In genomic region chr8:3481605-3482004, GRCm38 (mm10) we compare ENCODE assay signal across 21 mouse cellular contexts. TPM values are rescaled to one million over a fixed set of nuclear protein-coding genes. Genes with fewer than 3 reads are reported as not detected.
DNase-seq lines count a peak whose midpoint lies in the region; ATAC-seq lines count a peak whose summit lies in the region.
"Had no signal": no experiment of that assay in that cellular context is flagged by ENCODE, and none has a peak within 500 bp of the region (broad histone marks: within the 10 kb centered on the region; RNA-seq: fewer than 3 reads in every experiment).

No protein-coding gene starts in this region.

- WGBS in liver, embryonic 13.5 days (ENCODE audit: insufficient replicate concordance), result 37% methylated on average over 5 of the region's 5 CpGs

- H3K36me3 ChIP-seq in liver, embryonic 13.5 days, result no peaks in the 10 kb centered on the region
- H3K36me3 ChIP-seq: forebrain, embryonic 15.5 days; heart, embryonic 13.5 days; hindbrain, embryonic 10.5 days; midbrain, embryonic 10.5 days had no signal

- no peak overlapping the region for H3K4me3 ChIP-seq in liver, embryonic 13.5 days (replicated peaks)
- H3K4me3 ChIP-seq: forebrain, embryonic 15.5 days; heart, embryonic 13.5 days; hindbrain, embryonic 10.5 days; left cerebral cortex, adult 2 months; midbrain, embryonic 10.5 days had no signal

- no peak overlapping the region for H3K4me2 ChIP-seq in liver, embryonic 13.5 days
- H3K4me2 ChIP-seq: forebrain, embryonic 15.5 days; heart, embryonic 13.5 days had no signal

- peak; percentile 26; the same call in 1 of the 2 replicates for ATAC-seq in liver, embryonic 13.5 days (ENCODE audit: low read depth)
- peak; percentile 94 for ATAC-seq in granulocyte monocyte progenitor cell, adult 5-6 weeks (replicated peaks; ENCODE audit: poor library complexity, severe bottlenecking)
- ATAC-seq: forebrain, embryonic 15.5 days; Patski had no signal

- no peaks in the 10 kb centered on the region for H3K9me3 ChIP-seq in liver, embryonic 13.5 days (replicated peaks)
- H3K9me3 ChIP-seq: forebrain, embryonic 15.5 days; heart, embryonic 13.5 days; hindbrain, embryonic 10.5 days; midbrain, embryonic 10.5 days had no signal

- H3K27ac ChIP-seq in liver, embryonic 13.5 days, result no peak overlapping the region
- H3K27ac ChIP-seq: forebrain, embryonic 15.5 days; heart, embryonic 13.5 days; hindbrain, embryonic 10.5 days; left cerebral cortex, adult 2 months; midbrain, embryonic 10.5 days had no signal

- no peak for DNase-seq in liver, embryonic 13.5 days
- DNase-seq in liver, result no peak
- DNase-seq in lung, postnatal 25 days (ENCODE audit: low spot score), result peak; percentile 24
- no peak for DNase-seq in cerebellum, postnatal 25 days
- no peak for DNase-seq in right cerebral cortex, postnatal 10 days (ENCODE audit: low spot score in 2 of 2)
- no peak for DNase-seq in ovary, postnatal 10 days (ENCODE audit: low spot score)
- DNase-seq in frontal cortex, adult 2 months (ENCODE audit: extremely low spot score in 1 of 2, low spot score in 1 of 2), result no peak
- DNase-seq: cerebellum, adult 8-10 months; embryo, embryonic 11 days; gastrocnemius, postnatal 10 days; kidney, adult 2 months; spleen, adult 18-20 months; thymus, postnatal 4 days had no signal

- peaks cover 12% of the 10 kb centered on the region for H3K27me3 ChIP-seq in liver, embryonic 13.5 days
- H3K27me3 ChIP-seq: forebrain, embryonic 15.5 days; Patski had no signal

- H3K9ac ChIP-seq in liver, embryonic 13.5 days, result no peak overlapping the region
- H3K9ac ChIP-seq: forebrain, embryonic 15.5 days; heart, embryonic 13.5 days had no signal

- H3K4me1 ChIP-seq in liver, embryonic 13.5 days (replicated peaks), result peaks cover 4% of the 10 kb centered on the region
- H3K4me1 ChIP-seq: forebrain, embryonic 15.5 days; hindbrain, embryonic 10.5 days; midbrain, embryonic 10.5 days had no signal

RNA-seq across cellular contexts. Expression of gene Tex45, which starts 10.9 kb away (rescaled TPM):
- polyA plus RNA-seq in liver, embryonic 13.5 days (2015; fragmentation: Nextera tagmentation; extraction: Ambion mirVana), result not detected in 2 replicates
- total RNA-seq in granulocyte monocyte progenitor cell, adult 5-6 weeks (2014; fragmentation: Nextera tagmentation), result not detected in 2 replicates
- not detected in 2 replicates for total RNA-seq in granulocyte monocyte progenitor cell, adult 5-6 weeks (2017)
- 0.19 and 0.28 TPM in 2 replicates for polyA plus RNA-seq in frontal cortex, adult 2 months (2012; rRNA removed)
- total RNA-seq: adrenal gland, adult 18-20 months had no signal
- polyA plus RNA-seq: heart, embryonic 13.5 days; hindbrain, embryonic 10.5 days; midbrain, embryonic 10.5 days; Patski had no signal

RNA-seq across cellular contexts. Expression of gene Zfp358, which starts 11.3 kb away (rescaled TPM):
- 4.4 and 5.2 TPM in 2 replicates for polyA plus RNA-seq in liver, embryonic 13.5 days (2015; fragmentation: Nextera tagmentation; extraction: Ambion mirVana)
- 11.8 and 17.0 TPM in 2 replicates for total RNA-seq in granulocyte monocyte progenitor cell, adult 5-6 weeks (2014; fragmentation: Nextera tagmentation)
- total RNA-seq in granulocyte monocyte progenitor cell, adult 5-6 weeks (2017), result 3.3 and 5.0 TPM in 2 replicates
- polyA plus RNA-seq in frontal cortex, adult 2 months (2012; rRNA removed), result 48.5 and 50.2 TPM in 2 replicates

RNA-seq across cellular contexts. Expression of gene Pex11g, which starts 14.1 kb away (rescaled TPM):
- polyA plus RNA-seq in liver, embryonic 13.5 days (2015; fragmentation: Nextera tagmentation; extraction: Ambion mirVana), result 3.6 and 4.8 TPM in 2 replicates
- 2.3 and 2.8 TPM in 2 replicates for total RNA-seq in granulocyte monocyte progenitor cell, adult 5-6 weeks (2014; fragmentation: Nextera tagmentation)
- 1.6 and 3.4 TPM in 2 replicates for total RNA-seq in granulocyte monocyte progenitor cell, adult 5-6 weeks (2017)
- polyA plus RNA-seq in frontal cortex, adult 2 months (2012; rRNA removed), result 1.6 and 2.0 TPM in 2 replicates

RNA-seq across cellular contexts. Expression of gene Mcoln1, which starts 18.7 kb away (rescaled TPM):
- polyA plus RNA-seq in liver, embryonic 13.5 days (2015; fragmentation: Nextera tagmentation; extraction: Ambion mirVana), result 19.8 and 19.9 TPM in 2 replicates
- total RNA-seq in granulocyte monocyte progenitor cell, adult 5-6 weeks (2014; fragmentation: Nextera tagmentation), result 26.7 and 55.5 TPM in 2 replicates
- 21.8 and 41.5 TPM in 2 replicates for total RNA-seq in granulocyte monocyte progenitor cell, adult 5-6 weeks (2017)
- polyA plus RNA-seq in frontal cortex, adult 2 months (2012; rRNA removed), result 215 and 230 TPM in 2 replicates

RNA-seq across cellular contexts. Expression of gene Pnpla6, which starts 33.6 kb away (rescaled TPM):
- polyA plus RNA-seq in liver, embryonic 13.5 days (2015; fragmentation: Nextera tagmentation; extraction: Ambion mirVana), result 10.6 and 12.4 TPM in 2 replicates
- total RNA-seq in granulocyte monocyte progenitor cell, adult 5-6 weeks (2014; fragmentation: Nextera tagmentation), result 39.0 and 39.4 TPM in 2 replicates
- 11.8 and 16.8 TPM in 2 replicates for total RNA-seq in granulocyte monocyte progenitor cell, adult 5-6 weeks (2017)
- polyA plus RNA-seq in frontal cortex, adult 2 months (2012; rRNA removed), result 65.5 and 79.6 TPM in 2 replicates
